Mouse (Mus musculus) olfactory bulb, adult 2 months (tissue): ENCODE measurements around the gene Gnat1. TPM values are rescaled to one million over a fixed set of nuclear protein-coding genes. Genes with fewer than 3 reads are reported as not detected.
A peak's percentile ranks its signal among the peaks of the same experiment; 100 is the strongest.

ENCODE experiments used
- H3K27ac ChIP-seq: fragments of 200-500 bp; 2 replicates; pipeline ENCODE4 v1.5.1; 2012; ENCODE audit warnings: low read depth, low read length; ENCODE audit not compliant: insufficient read depth
- H3K4me1 ChIP-seq: fragments of 200-500 bp; 2 replicates; pipeline ENCODE4 v1.6.1; 2012; ENCODE audit warnings: low read length; ENCODE audit not compliant: control insufficient read depth, insufficient read depth
- H3K4me3 ChIP-seq: fragments of 200-500 bp; 2 replicates; pipeline ENCODE4 v1.5.1; 2012; ENCODE audit warnings: mild to moderate bottlenecking, low read depth, low read length, moderate library complexity; ENCODE audit not compliant: insufficient read depth
- CTCF ChIP-seq: fragments of 200-500 bp; IDR thresholded peaks from 2 replicates; pipeline ENCODE4 v1.5.1; 2012; ENCODE audit warnings: low read depth, mild to moderate bottlenecking, low read length, moderate library complexity; ENCODE audit not compliant: insufficient read depth
- POLR2A ChIP-seq: fragments of 200-500 bp; IDR thresholded peaks from 2 replicates; pipeline ENCODE4 v1.6.1; 2012; ENCODE audit warnings: mild to moderate bottlenecking, low read depth, low read length, moderate library complexity; ENCODE audit not compliant: insufficient read depth
- WGBS: fragments of 180-500 bp; shearing (Covaris S2); methylation state at CpG from one replicate; pipeline ENCODE4 v1.1.7; 2018; 5-methylcytosine and 5-hydroxymethylcytosine counted together
- polyA plus RNA-seq: library from polyadenylated mRNA; stranded (reverse); fragments of >200 nt; gene quantifications from 2 replicates; pipeline ENCODE4 v1.2.4, GENCODE M21; 2012; ENCODE audit warnings: low replicate concordance; ENCODE audit not compliant: missing spikeins, insufficient read depth, insufficient read length

Gene Gnat1
- polyA plus RNA-seq, 1 experiment: not detected

- no peak for TF ChIP-seq CTCF
- no peak for TF ChIP-seq POLR2A
- Histone ChIP-seq H3K27ac (no peak overlapping the region), H3K4me3 (no peak overlapping the region), H3K4me1 (peaks cover 26% of the 10 kb centered on the region)
- 87% methylated on average over 12 of the region's 12 CpGs for WGBS
These were observed 16.1 kb upstream of the Gnat1 start for GRCm38 (mm10) chr9:107695441-107696105.

- WGBS: 81% methylated on average over 7 of the region's 7 CpGs
- no peak for TF ChIP-seq CTCF
- TF ChIP-seq POLR2A: no peak
- Histone ChIP-seq H3K4me3 (no peak overlapping the region), H3K27ac (no peak overlapping the region), H3K4me1 (peaks cover 18% of the 10 kb centered on the region)
These were observed 15.1 kb upstream of the Gnat1 start for GRCm38 (mm10) chr9:107694627-107695026.

- TF ChIP-seq CTCF (no peak), POLR2A (no peak)
- Histone ChIP-seq H3K4me3 (no peak overlapping the region), H3K27ac (no peak overlapping the region), H3K4me1 (peaks cover 8% of the 10 kb centered on the region)
- 83% methylated on average over 4 of the region's 4 CpGs for WGBS
These were observed 14.0 kb upstream of the Gnat1 start for GRCm38 (mm10) chr9:107693433-107693987.

GRCm38 (mm10) chr9:107692785-107693184 lies 13.3 kb upstream of the Gnat1 start:
- no peak overlapping the region for H3K4me3 ChIP-seq
- H3K27ac ChIP-seq: no peak overlapping the region
- peaks cover 8% of the 10 kb centered on the region for H3K4me1 ChIP-seq
- WGBS: 68% methylated on average over 5 of the region's 5 CpGs
- TF ChIP-seq CTCF (no peak), POLR2A (no peak)

GRCm38 (mm10) chr9:107690391-107690790 lies 10.9 kb upstream of the Gnat1 start:
- Histone ChIP-seq H3K27ac (no peak overlapping the region), H3K4me3 (no peak overlapping the region), H3K4me1 (peaks cover 6% of the 10 kb centered on the region; the same call in 1 of the 2 replicates)
- WGBS: 94% methylated on average over 8 of the region's 8 CpGs
- no peak for TF ChIP-seq CTCF
- no peak for TF ChIP-seq POLR2A

- 81% methylated on average over 7 of the region's 7 CpGs for WGBS
- H3K4me3 ChIP-seq: no peak overlapping the region
- H3K4me1 ChIP-seq: 0 out of 2 replicates have a peak, but pooled peaks cover 2% of the 10 kb centered on the region
- no peak overlapping the region for H3K27ac ChIP-seq
- TF ChIP-seq CTCF (no peak), POLR2A (no peak)
These were observed 9.4 kb upstream of the Gnat1 start for GRCm38 (mm10) chr9:107688939-107689338.

- no peak overlapping the region for H3K4me3 ChIP-seq
- no peak overlapping the region for H3K27ac ChIP-seq
- TF ChIP-seq CTCF (no peak), POLR2A (no peak)
- 0 out of 2 replicates have a peak, but pooled peaks cover 2% of the 10 kb centered on the region for H3K4me1 ChIP-seq
- WGBS: 94% methylated on average over 5 of the region's 5 CpGs
These were observed 8.9 kb upstream of the Gnat1 start for GRCm38 (mm10) chr9:107688415-107688814.

- TF ChIP-seq POLR2A (no peak), CTCF (peak; percentile 51)
- no peak overlapping the region for H3K4me3 ChIP-seq
- WGBS: 41% methylated on average over 17 of the region's 17 CpGs
- 0 out of 2 replicates have a peak, but pooled peaks cover 2% of the 10 kb centered on the region for H3K4me1 ChIP-seq
- no peak overlapping the region for H3K27ac ChIP-seq
These were observed 5.9 kb upstream of the Gnat1 start for GRCm38 (mm10) chr9:107685231-107685981.

- WGBS: 83% methylated on average over 20 of the region's 20 CpGs
- H3K4me3 ChIP-seq: no peak overlapping the region
- no peak overlapping the region for H3K27ac ChIP-seq
- TF ChIP-seq CTCF: no peak
- TF ChIP-seq POLR2A: no peak
- no peaks in the 10 kb centered on the region for H3K4me1 ChIP-seq
These were observed 2.9 kb upstream of the Gnat1 start for GRCm38 (mm10) chr9:107682405-107682804.
